Mouse (Mus musculus) heart, embryonic 13.5 days (tissue): Measurements from ENCODE around the gene Col5a1. TPM values are rescaled to one million over a fixed set of nuclear protein-coding genes. Genes with fewer than 3 reads are reported as not detected.
A peak's percentile ranks its signal among the peaks of the same experiment; 100 is the strongest.

Experiments
- ATAC-seq: fragments of 200-750 bp; cut with Nextera tagmentation; 2 replicates; pipeline ENCODE4 v1.8.0; 2017; ENCODE audit warnings: moderate TSS enrichment; ENCODE audit not compliant: insufficient number of reproducible peaks, low FRiP score, low TSS enrichment; ENCODE audit errors: extremely low read depth
- H3K27ac ChIP-seq: fragments of 300-500 bp; sonication (generic); replicated peaks from 2 replicates; pipeline ENCODE4 v1.5.1; 2015; ENCODE audit warnings: moderate library complexity, mild to moderate bottlenecking, inconsistent platforms
- H3K27me3 ChIP-seq: fragments of 300-500 bp; sonication (generic); replicated peaks from 2 replicates; pipeline ENCODE4 v1.6.1; 2015; ENCODE audit warnings: mild to moderate bottlenecking, inconsistent platforms
- H3K36me3 ChIP-seq: fragments of 300-500 bp; sonication (generic); 2 replicates; pipeline ENCODE4 v1.6.1; 2015; ENCODE audit warnings: mild to moderate bottlenecking, inconsistent platforms
- H3K4me1 ChIP-seq: fragments of 300-500 bp; sonication (generic); 2 replicates; pipeline ENCODE4 v1.6.1; 2015; ENCODE audit warnings: inconsistent platforms
- H3K4me2 ChIP-seq: fragments of 300-500 bp; sonication (generic); 2 replicates; pipeline ENCODE4 v1.6.1; 2015; ENCODE audit warnings: inconsistent platforms, mild to moderate bottlenecking, moderate library complexity
- H3K4me3 ChIP-seq: fragments of 300-500 bp; sonication (generic); 2 replicates; pipeline ENCODE4 v1.5.1; 2015; ENCODE audit warnings: moderate library complexity, mild to moderate bottlenecking, inconsistent platforms
- H3K9ac ChIP-seq: fragments of 300-500 bp; sonication (generic); 2 replicates; pipeline ENCODE4 v1.6.1; 2015; ENCODE audit warnings: inconsistent platforms, mild to moderate bottlenecking, moderate library complexity
- H3K9me3 ChIP-seq: fragments of 300-500 bp; sonication (generic); 2 replicates; pipeline ENCODE4 v1.6.1; 2016; ENCODE audit warnings: inconsistent platforms
- WGBS: fragments of 180-500 bp; shearing (Covaris S2); methylation state at CpG from one replicate; pipeline ENCODE4 v1.1.7; 2015; ENCODE audit warnings: mixed read lengths; 5-methylcytosine and 5-hydroxymethylcytosine counted together
- polyA plus RNA-seq: library from polyadenylated mRNA; unstranded; fragments of >200 nt; fragmentation: Nextera tagmentation; extraction: Ambion mirVana; gene quantifications from 2 replicates; pipeline ENCODE4 v1.2.1, GENCODE M21; 2015

The Col5a1 gene
- polyA plus RNA-seq, 1 experiment from 2014 or later = 48.8 TPM

- Histone ChIP-seq H3K4me3 (no peak overlapping the region), H3K4me1 (peaks cover 44% of the 10 kb centered on the region), H3K4me2 (no peak overlapping the region), H3K36me3 (no peaks in the 10 kb centered on the region), H3K27ac (no peak overlapping the region), H3K9me3 (no peaks in the 10 kb centered on the region), H3K9ac (no peak overlapping the region), H3K27me3 (no peaks in the 10 kb centered on the region)
- 81% methylated on average over 6 of the region's 6 CpGs for WGBS
- no peak for ATAC-seq
These were observed 33.2 kb downstream of the Col5a1 start for GRCm38 (mm10) chr2:27919309-27919850.

DNA sequence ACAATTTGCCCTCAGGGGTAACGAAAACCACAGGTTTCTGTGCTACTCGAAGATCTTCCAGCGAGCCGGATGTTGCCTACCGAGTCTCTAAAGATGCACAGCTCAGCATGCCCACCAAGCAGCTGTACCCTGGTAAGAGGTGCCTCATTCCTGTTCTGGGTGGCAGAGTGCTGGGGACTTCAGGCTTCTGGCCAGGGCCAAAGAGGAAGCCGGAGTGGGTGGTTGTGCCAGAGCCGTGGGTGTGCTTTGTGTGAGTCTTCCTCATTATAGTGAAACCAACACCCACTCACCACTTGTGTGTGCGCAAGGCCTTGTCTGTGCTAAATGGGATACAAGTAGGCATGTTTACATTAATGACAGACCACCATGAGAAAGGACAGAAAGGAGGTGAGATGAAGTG, 35.8 kb downstream of the Col5a1 start:
- Histone ChIP-seq H3K4me2 (no peak overlapping the region), H3K9me3 (no peaks in the 10 kb centered on the region), H3K9ac (no peak overlapping the region), H3K27ac (no peak overlapping the region), H3K27me3 (no peaks in the 10 kb centered on the region), H3K36me3 (no peaks in the 10 kb centered on the region), H3K4me3 (no peak overlapping the region), H3K4me1 (peaks cover 31% of the 10 kb centered on the region)
- ATAC-seq = no peak
- WGBS = 87% methylated on average over 8 of the region's 8 CpGs

GRCm38 (mm10) chr2:27923718-27924117, 37.5 kb downstream of the Col5a1 start:
- Histone ChIP-seq H3K27me3 (no peaks in the 10 kb centered on the region), H3K4me2 (no peak overlapping the region), H3K9me3 (no peaks in the 10 kb centered on the region), H3K4me3 (no peak overlapping the region), H3K27ac (no peak overlapping the region), H3K9ac (no peak overlapping the region), H3K36me3 (peaks cover 10% of the 10 kb centered on the region), H3K4me1 (peaks cover 17% of the 10 kb centered on the region)
- ATAC-seq = no peak
- 81% methylated on average over 6 of the region's 6 CpGs for WGBS

GRCm38 (mm10) chr2:27924463-27924862, 38.2 kb downstream of the Col5a1 start:
- ATAC-seq = no peak
- H3K4me2 ChIP-seq = no peak overlapping the region
- peaks cover 10% of the 10 kb centered on the region for H3K4me1 ChIP-seq
- no peak overlapping the region for H3K9ac ChIP-seq
- no peak overlapping the region for H3K4me3 ChIP-seq
- WGBS = 74% methylated on average over 3 of the region's 3 CpGs
- H3K36me3 ChIP-seq = peaks cover 16% of the 10 kb centered on the region
- H3K9me3 ChIP-seq = no peaks in the 10 kb centered on the region
- H3K27me3 ChIP-seq = no peaks in the 10 kb centered on the region
- H3K27ac ChIP-seq = no peak overlapping the region

- no peaks in the 10 kb centered on the region for H3K27me3 ChIP-seq
- ATAC-seq = no peak
- H3K4me1 ChIP-seq = peaks cover 22% of the 10 kb centered on the region
- 41% methylated on average over 7 of the region's 7 CpGs for WGBS
- peaks cover 33% of the 10 kb centered on the region for H3K36me3 ChIP-seq
- H3K4me2 ChIP-seq = no peak overlapping the region
- H3K9ac ChIP-seq = 0 out of 2 replicates have a peak overlapping the region, but pooled peaks have one; percentile 24
- no peaks in the 10 kb centered on the region for H3K9me3 ChIP-seq
- H3K4me3 ChIP-seq = no peak overlapping the region
- no peak overlapping the region for H3K27ac ChIP-seq
These were observed 40.4 kb downstream of the Col5a1 start for GRCm38 (mm10) chr2:27926478-27927165.

GRCm38 (mm10) chr2:27930471-27931015, 44.3 kb downstream of the Col5a1 start:
- H3K4me1 ChIP-seq = peaks cover 54% of the 10 kb centered on the region
- H3K27me3 ChIP-seq = no peaks in the 10 kb centered on the region
- H3K27ac ChIP-seq = no peak overlapping the region
- no peak overlapping the region for H3K9ac ChIP-seq
- 88% methylated on average over 5 of the region's 5 CpGs for WGBS
- H3K4me3 ChIP-seq = no peak overlapping the region
- H3K9me3 ChIP-seq = no peaks in the 10 kb centered on the region
- H3K36me3 ChIP-seq = peaks cover 37% of the 10 kb centered on the region
- ATAC-seq = no peak
- no peak overlapping the region for H3K4me2 ChIP-seq

DNA sequence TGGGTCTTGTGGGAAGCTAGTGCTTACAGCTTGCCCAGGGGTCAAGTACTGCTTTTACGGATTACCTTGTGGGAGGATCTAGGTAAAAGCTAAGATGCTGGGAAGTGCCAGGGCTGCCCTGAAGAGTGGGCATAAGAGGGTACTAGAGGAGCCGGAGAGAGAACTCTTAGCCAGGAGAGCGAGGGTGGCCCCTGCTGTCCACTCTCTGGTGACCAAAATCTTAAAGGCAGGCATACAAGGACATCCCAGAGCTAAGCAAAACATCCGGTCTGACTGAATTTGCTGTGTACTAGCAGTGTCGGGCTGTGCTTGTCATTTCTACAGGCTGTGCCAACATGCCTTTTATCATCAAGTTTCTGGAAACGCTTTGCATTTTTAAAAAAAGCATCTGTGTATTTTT, 44.9 kb downstream of the Col5a1 start:
- peaks cover 37% of the 10 kb centered on the region for H3K36me3 ChIP-seq
- H3K27ac ChIP-seq = peak overlapping the region; percentile 96
- no peaks in the 10 kb centered on the region for H3K27me3 ChIP-seq
- H3K9ac ChIP-seq = 0 out of 2 replicates have a peak overlapping the region, but pooled peaks have one; percentile 1
- H3K4me1 ChIP-seq = peaks cover 60% of the 10 kb centered on the region
- H3K4me2 ChIP-seq = no peak overlapping the region
- 68% methylated on average over 6 of the region's 6 CpGs for WGBS
- ATAC-seq = no peak
- no peak overlapping the region for H3K4me3 ChIP-seq
- no peaks in the 10 kb centered on the region for H3K9me3 ChIP-seq

GRCm38 (mm10) chr2:27931971-27932370, 45.7 kb downstream of the Col5a1 start:
- Histone ChIP-seq H3K4me1 (peaks cover 67% of the 10 kb centered on the region), H3K36me3 (peaks cover 37% of the 10 kb centered on the region), H3K4me3 (no peak overlapping the region), H3K27me3 (no peaks in the 10 kb centered on the region), H3K9ac (no peak overlapping the region), H3K27ac (peak overlapping the region; percentile 96), H3K9me3 (no peaks in the 10 kb centered on the region), H3K4me2 (no peak overlapping the region)
- 44% methylated on average over 3 of the region's 3 CpGs for WGBS
- no peak for ATAC-seq

GRCm38 (mm10) chr2:27934269-27934668, 48.0 kb downstream of the Col5a1 start:
- Histone ChIP-seq H3K27ac (peak overlapping the region; percentile 96), H3K4me2 (peak overlapping the region; percentile 59), H3K4me3 (no peak overlapping the region), H3K36me3 (peaks cover 33% of the 10 kb centered on the region), H3K9ac (peak overlapping the region; percentile 74), H3K9me3 (no peaks in the 10 kb centered on the region), H3K27me3 (no peaks in the 10 kb centered on the region), H3K4me1 (peaks cover 70% of the 10 kb centered on the region)
- 6% methylated on average over 11 of the region's 11 CpGs for WGBS
- no peak for ATAC-seq

DNA sequence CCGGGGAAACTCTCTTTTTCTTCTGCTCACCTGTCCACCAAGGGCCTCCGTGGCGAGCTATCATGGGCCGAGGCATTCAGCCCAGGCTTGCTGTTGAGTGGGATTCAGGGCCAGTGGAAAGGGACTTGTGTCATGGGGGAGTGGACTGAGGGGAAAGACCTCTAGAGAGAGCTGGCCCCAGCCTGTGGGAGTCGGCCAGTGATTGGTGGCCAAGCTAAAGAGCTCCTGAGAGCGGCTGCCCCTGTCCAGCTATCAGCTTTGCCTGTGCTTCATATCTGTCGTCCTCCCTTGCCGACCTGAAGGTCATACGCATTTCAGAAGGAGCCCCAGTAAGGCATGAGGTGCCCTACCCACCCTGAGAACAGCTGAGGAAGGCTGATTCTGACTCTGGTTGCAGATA, 48.6 kb downstream of the Col5a1 start:
- 30% methylated on average over 9 of the region's 9 CpGs for WGBS
- H3K4me1 ChIP-seq = peaks cover 74% of the 10 kb centered on the region
- peak overlapping the region; percentile 96 for H3K27ac ChIP-seq
- no peaks in the 10 kb centered on the region for H3K27me3 ChIP-seq
- no peaks in the 10 kb centered on the region for H3K9me3 ChIP-seq
- H3K4me3 ChIP-seq = no peak overlapping the region
- H3K36me3 ChIP-seq = peaks cover 28% of the 10 kb centered on the region
- 0 out of 2 replicates have a peak, but pooled peaks have one; percentile 29 for ATAC-seq
- peak overlapping the region; percentile 59 for H3K4me2 ChIP-seq
- peak overlapping the region; percentile 74 for H3K9ac ChIP-seq

GRCm38 (mm10) chr2:27935441-27935840, 49.2 kb downstream of the Col5a1 start:
- 90% methylated on average over 2 of the region's 2 CpGs for WGBS
- H3K9me3 ChIP-seq = no peaks in the 10 kb centered on the region
- H3K36me3 ChIP-seq = peaks cover 26% of the 10 kb centered on the region
- no peak overlapping the region; the same call in 1 of the 2 replicates for H3K4me2 ChIP-seq
- H3K4me3 ChIP-seq = no peak overlapping the region
- no peak overlapping the region; the same call in none of the 2 replicates for H3K9ac ChIP-seq
- H3K4me1 ChIP-seq = peaks cover 74% of the 10 kb centered on the region
- H3K27ac ChIP-seq = peak overlapping the region; percentile 96
- no peak for ATAC-seq
- no peaks in the 10 kb centered on the region for H3K27me3 ChIP-seq
